Mouse (Mus musculus): Measurements from ENCODE around the gene Colca2.

Colca2 gene

DNA sequence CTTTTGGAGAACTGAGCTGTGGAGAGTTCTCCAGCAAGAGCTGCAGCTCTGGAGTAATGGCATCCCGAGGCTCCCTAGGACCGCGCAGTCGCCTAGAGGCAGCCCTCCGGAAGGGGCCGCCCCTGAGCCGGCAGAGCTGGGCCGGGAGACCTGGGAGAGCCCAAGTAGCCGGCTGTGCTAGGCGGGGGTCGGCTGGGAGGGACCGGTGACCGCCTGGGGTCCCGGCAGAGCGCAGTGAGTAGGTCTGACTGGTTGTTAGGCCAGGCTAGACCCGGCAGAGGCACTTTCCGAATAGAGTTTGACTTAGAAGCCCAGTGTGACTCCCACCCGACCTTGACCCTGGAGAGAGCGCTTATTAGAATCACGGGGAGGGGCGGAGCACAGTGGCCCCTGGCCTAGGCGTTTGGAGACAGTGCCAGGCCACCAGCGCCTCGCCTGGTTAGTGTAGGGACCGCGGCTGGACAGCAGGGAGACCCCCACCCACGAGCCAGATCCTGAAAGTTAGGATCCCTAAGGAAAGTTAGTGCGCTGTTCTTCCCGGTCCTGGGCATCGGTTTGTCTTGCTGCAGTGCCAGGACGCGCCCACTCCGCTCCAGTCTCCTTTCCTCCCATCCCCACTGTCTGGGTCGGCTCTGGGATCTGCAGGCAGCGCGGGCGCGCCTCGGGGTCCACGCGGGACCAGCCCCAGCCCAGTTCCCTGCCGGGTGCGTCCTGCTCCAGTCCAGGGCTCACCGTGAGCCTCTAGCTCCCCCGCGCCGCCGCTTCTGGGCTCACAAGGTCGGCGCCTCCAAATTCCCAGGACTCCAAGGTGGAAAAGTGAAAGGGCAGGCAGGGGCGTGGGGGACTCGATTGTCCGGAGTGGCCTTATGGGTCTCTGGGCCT lies at the start of gene Colca2:
Gene Colca2 (minus strand): TSS at position 70 of the 882 bp plus-strand sequence.
- peak; percentile 69 for DNase-seq

GRCm38 (mm10) chr9:51327555-51327903 lies 49.2 kb upstream of the Colca2 start:
- no peak for DNase-seq

GRCm38 (mm10) chr9:51326619-51327554 lies 48.5 kb upstream of the Colca2 start:
- DNase-seq: no peak

- DNase-seq: no peak
These were observed 46.2 kb upstream of the Colca2 start for GRCm38 (mm10) chr9:51324406-51325065.

GRCm38 (mm10) chr9:51320096-51320495 lies 41.7 kb upstream of the Colca2 start:
- no peak for DNase-seq

GRCm38 (mm10) chr9:51318246-51318645 lies 39.9 kb upstream of the Colca2 start:
- DNase-seq: no peak

DNA sequence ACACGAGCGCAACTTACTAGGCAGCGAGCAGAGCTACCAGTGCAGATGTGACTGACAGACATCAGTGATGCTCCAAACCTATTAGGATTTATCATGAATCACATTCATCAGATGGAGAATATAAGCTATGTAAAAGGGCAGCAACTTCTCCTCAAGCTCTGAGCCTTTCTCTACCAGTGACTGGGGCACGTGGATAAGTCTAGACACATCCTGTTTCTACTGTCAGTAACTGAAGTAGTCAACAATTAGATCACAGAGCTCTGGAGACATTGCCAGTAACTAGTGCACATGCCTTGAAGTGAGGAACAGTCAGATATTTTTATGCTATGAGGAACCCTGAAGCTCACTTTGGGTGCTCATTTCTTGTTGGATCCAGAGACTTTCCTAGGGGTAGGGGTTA lies 39.0 kb upstream of the Colca2 start:
- no peak for DNase-seq

GRCm38 (mm10) chr9:51315402-51316063 lies 37.2 kb upstream of the Colca2 start:
- no peak for DNase-seq

DNA sequence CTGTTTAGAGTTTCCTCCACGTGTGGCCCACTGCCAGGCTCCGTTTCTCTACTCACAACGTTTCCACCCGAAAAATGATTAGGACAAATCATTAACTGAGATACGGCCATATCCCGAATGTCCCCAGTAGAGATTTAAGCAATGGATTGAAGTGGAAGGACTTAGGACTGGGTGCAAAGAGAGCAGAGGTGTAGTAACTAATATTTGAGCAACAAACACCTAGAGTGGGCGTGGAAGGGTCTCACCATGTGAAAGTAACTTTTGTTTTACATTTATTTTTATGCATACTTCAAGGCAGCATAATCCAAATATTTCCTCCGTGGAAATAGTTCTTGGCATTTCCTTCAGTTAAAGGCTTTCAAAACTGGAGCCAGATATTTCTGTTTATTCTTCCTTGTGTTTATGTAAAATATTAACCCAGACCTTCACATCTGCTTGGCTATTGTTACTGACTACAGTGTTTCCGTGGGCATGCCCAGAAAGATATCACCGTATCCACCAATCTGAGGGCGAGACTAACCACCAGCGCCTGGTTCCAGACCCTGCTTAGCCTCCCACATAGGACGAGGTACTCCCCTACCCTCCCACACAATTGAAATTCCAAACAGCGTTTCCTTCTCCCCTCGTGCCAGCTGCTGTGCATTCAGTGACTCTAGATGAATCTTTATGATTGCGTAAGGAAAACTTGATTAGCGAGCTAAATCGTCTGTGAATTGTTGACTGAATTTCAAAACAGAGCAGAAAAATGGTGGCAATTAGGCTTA lies 34.4 kb upstream of the Colca2 start:
- DNase-seq: no peak

DNA sequence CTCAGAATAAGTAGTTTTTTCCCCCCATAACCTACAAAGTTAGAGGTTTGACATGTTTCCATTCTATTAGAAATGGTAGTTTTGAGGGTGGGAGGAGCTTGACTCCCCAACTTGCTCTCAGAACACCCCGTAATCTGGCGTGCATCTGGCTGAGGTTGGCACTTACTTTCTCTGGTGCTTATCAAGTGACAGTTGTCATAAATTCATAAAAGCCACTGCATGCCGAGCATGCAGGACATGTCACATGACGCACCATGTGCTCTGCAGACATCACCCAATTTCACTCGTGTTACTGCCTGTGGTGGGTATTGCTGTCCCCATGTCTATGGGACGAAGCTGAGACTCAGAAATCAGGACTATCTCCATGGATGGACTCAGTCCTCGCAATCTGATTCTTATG lies 32.1 kb upstream of the Colca2 start:
- DNase-seq: no peak

- DNase-seq: no peak
These were observed 28.0 kb upstream of the Colca2 start for GRCm38 (mm10) chr9:51306351-51306750.

DNA sequence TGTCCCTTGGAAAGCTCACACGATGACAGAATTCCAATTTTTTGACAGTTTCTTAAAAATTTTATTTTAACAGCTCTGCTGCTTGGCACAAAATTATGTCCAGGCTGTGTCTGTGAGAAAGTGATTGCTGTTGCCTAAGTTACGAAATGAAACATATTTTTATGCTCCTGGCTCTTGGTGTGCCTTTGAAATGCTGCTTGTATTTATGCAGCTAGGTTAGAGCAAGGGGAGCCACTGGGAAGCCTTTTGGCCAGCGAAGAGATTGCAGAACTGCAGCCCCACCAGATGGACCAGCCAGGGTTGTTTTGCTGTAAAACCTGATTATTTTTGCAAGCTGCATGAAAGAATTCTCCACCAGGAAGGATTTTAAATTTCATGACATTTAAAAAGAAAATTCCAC lies 26.8 kb upstream of the Colca2 start:
- DNase-seq: no peak

DNA sequence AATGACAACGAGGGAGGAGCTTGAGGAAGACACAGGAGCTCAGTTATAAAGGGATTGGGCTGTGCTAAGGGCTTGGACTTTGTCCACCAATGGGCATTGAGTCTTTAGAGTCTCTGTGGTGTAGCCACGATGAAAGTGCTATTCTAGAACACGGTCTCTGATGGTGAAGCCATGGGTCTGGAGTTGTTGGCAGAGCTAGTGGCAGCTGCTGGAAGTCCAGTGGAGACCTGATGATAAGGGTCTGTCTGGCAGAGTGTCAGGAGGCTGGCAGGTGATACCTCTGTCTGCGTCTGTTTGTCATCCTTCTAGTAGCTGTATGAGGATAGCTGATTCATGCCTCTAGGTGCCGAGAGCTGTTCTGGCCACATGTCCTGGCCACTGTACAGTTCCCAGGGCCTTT lies 25.6 kb upstream of the Colca2 start:
- no peak for DNase-seq

DNA sequence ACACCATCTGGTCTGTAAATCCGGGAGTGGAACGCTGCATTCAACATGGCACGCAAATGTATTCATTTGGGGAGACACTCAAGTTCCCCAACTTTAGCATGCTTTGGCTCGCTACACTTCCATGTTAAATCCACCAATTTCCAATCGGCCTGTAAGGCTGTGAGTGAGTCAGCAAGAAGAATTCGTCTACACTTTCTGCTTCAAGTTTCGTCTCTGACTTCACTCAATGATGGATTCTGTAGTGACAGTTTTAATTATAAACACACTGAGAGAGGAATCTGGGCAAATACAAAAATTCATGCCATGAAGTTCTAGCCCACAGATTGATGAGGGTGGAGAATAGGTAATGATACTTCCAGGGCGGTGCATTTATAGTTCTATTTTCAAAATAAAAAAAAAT lies 15.2 kb upstream of the Colca2 start:
- DNase-seq: no peak

DNA sequence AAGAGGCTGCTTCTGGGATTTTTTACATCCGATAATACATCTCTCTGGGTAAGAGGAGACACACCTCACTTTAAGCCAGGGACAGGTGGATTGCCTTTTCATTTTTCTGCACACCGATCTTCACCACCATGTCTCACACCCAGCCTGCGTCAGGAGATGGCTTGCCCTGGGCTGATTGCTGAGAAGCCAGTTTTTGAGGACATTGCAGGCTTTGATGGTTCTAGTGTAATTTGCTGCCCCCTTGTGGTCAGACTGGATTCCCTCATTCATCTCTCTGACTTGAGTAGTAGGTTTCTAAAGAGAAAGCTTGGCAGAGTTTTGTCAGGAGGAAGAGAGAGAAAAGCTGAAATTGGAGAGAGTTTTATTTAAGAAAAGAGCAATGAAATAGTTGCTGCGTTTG lies 14.3 kb upstream of the Colca2 start:
- DNase-seq: peak; percentile 78

- DNase-seq: no peak
These were observed 12.6 kb upstream of the Colca2 start for GRCm38 (mm10) chr9:51290980-51291379.

GRCm38 (mm10) chr9:51286079-51286478 lies 7.7 kb upstream of the Colca2 start:
- DNase-seq: no peak

GRCm38 (mm10) chr9:51277834-51278498 lies 403 bp downstream of the Colca2 start:
- DNase-seq: no peak

DNA sequence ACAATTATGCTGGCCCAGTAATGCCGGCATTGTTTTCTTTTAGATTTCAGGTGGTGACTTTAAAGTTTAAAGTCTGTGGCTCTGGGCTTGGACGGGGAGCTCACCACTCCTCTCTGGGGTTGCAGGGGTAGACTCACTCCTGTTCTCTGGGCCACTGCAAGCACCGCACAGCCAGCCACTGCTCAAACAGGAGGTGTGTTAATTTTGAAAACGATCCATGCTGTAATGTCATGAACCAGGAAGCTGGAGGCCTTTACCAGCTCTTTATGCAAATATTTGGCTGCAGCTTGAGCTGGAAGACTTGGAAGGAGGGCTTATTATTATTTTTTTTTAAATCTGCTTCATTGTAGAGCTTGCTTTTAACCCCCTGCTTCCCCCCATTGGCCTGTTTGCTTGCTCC lies 3.7 kb downstream of the Colca2 start:
- DNase-seq: no peak

DNA sequence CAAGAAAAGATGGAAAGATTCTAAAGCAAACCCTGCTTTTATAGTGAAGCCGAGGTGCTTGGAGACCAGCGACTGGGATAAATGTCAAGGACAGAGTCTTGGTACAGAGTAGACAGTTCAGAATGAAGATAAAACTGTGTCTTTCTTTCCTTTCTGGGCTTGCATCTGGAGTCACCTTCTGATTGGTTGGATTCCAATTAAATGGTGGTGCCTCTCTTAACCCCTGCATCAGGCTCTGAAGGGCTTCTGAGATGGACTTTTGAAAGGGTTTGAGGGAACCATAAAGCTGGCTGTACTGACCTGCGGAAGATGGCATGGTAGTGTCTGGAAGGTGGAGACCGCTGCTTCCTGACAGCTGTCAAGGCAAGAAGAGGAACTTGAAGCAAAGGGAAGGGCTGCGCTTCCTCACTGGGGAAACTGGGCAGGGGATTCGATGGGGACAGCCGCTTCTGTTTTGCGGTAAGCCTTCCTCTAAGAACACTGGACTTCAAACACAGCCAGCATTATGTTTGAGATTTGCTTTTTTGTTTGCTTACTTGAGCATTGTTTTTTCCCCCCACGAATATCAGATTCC lies 4.7 kb downstream of the Colca2 start:
- no peak for DNase-seq

GRCm38 (mm10) chr9:51272102-51272501 lies 6.3 kb downstream of the Colca2 start:
- no peak for DNase-seq
